Mouse (Mus musculus): ENCODE measurements around the gene Commd2. TPM values are rescaled to one million over a fixed set of nuclear protein-coding genes. Genes with fewer than 3 reads are reported as not detected.

Commd2 gene
- polyA plus RNA-seq, 1 experiment from 2014 or later: 22.0 TPM

GRCm38 (mm10) chr3:57665880-57666279, 14.4 kb upstream of the Commd2 start:
- H3K27me3 ChIP-seq (ENCODE audit: control insufficient read depth, insufficient read depth, low read depth, low read length): no peaks in the 10 kb centered on the region
- ATAC-seq (ENCODE audit: low read depth): no peak
- H3K9ac ChIP-seq (ENCODE audit: low read depth, low read length): no peak overlapping the region
- H3K27ac ChIP-seq (ENCODE audit: low read length): no peak overlapping the region
- H3K4me1 ChIP-seq (ENCODE audit: control insufficient read depth, low read depth, low read length): no peaks in the 10 kb centered on the region
- no peak overlapping the region for H3K4me3 ChIP-seq (ENCODE audit: low read depth, low read length)
- H3K9me3 ChIP-seq (replicated peaks; ENCODE audit: control insufficient read depth, low read length): no peaks in the 10 kb centered on the region
- no peaks in the 10 kb centered on the region for H3K36me3 ChIP-seq (ENCODE audit: control insufficient read depth, insufficient read depth)
- no peak overlapping the region for H3K4me2 ChIP-seq (ENCODE audit: low read depth, low read length)
- WGBS (ENCODE audit: insufficient replicate concordance): 79% methylated on average over 5 of the region's 5 CpGs

GRCm38 (mm10) chr3:57664682-57665081, 13.2 kb upstream of the Commd2 start:
- ATAC-seq (ENCODE audit: low read depth): no peak
- Histone ChIP-seq H3K4me2 (ENCODE audit: low read depth, low read length) (no peak overlapping the region), H3K4me1 (ENCODE audit: control insufficient read depth, low read depth, low read length) (no peaks in the 10 kb centered on the region), H3K4me3 (ENCODE audit: low read depth, low read length) (no peak overlapping the region), H3K27ac (ENCODE audit: low read length) (no peak overlapping the region), H3K9ac (ENCODE audit: low read depth, low read length) (no peak overlapping the region), H3K27me3 (ENCODE audit: control insufficient read depth, insufficient read depth, low read depth, low read length) (no peaks in the 10 kb centered on the region), H3K36me3 (ENCODE audit: control insufficient read depth, insufficient read depth) (no peaks in the 10 kb centered on the region), H3K9me3 (replicated peaks; ENCODE audit: control insufficient read depth, low read length) (no peaks in the 10 kb centered on the region)
- 62% methylated on average over 10 of the region's 10 CpGs for WGBS (ENCODE audit: insufficient replicate concordance)

- Histone ChIP-seq H3K9me3 (replicated peaks; ENCODE audit: control insufficient read depth, low read length) (no peaks in the 10 kb centered on the region), H3K36me3 (ENCODE audit: control insufficient read depth, insufficient read depth) (no peaks in the 10 kb centered on the region), H3K9ac (ENCODE audit: low read depth, low read length) (no peak overlapping the region), H3K27ac (ENCODE audit: low read length) (no peak overlapping the region), H3K4me1 (ENCODE audit: control insufficient read depth, low read depth, low read length) (no peaks in the 10 kb centered on the region), H3K4me3 (ENCODE audit: low read depth, low read length) (no peak overlapping the region), H3K4me2 (ENCODE audit: low read depth, low read length) (no peak overlapping the region), H3K27me3 (ENCODE audit: control insufficient read depth, insufficient read depth, low read depth, low read length) (no peaks in the 10 kb centered on the region)
- no peak for ATAC-seq (ENCODE audit: low read depth)
- WGBS (ENCODE audit: insufficient replicate concordance): 13% methylated on average over 6 of the region's 6 CpGs
Observed at GRCm38 (mm10) chr3:57663731-57664130, 12.2 kb upstream of the Commd2 start.

DNA sequence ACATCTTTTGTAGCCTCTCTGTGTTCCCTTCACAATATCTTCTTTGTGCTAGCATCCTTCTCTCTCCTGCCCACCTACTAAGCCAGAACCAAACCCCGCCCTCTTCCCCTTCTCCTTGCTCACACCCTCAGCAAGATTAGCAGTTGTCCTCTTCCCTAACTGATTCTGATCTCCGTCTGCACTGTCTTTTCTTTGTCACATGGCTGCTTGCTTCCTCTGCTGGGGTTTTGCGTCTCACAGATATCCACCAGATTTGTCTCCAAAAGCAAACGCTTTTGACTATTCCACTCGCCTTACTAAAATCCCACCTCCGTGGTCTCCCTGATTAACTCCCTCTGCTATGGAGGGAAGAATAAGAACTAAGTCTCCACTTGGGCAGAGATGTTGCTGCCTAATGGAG, 7.1 kb upstream of the Commd2 start:
- no peaks in the 10 kb centered on the region for H3K9me3 ChIP-seq (replicated peaks; ENCODE audit: control insufficient read depth, low read length)
- H3K4me1 ChIP-seq (ENCODE audit: control insufficient read depth, low read depth, low read length): no peaks in the 10 kb centered on the region
- WGBS (ENCODE audit: insufficient replicate concordance): 35% methylated on average over 6 of the region's 6 CpGs
- no peak overlapping the region for H3K9ac ChIP-seq (ENCODE audit: low read depth, low read length)
- no peak for ATAC-seq (ENCODE audit: low read depth)
- no peak overlapping the region for H3K27ac ChIP-seq (ENCODE audit: low read length)
- H3K27me3 ChIP-seq (ENCODE audit: control insufficient read depth, insufficient read depth, low read depth, low read length): no peaks in the 10 kb centered on the region
- H3K36me3 ChIP-seq (ENCODE audit: control insufficient read depth, insufficient read depth): no peaks in the 10 kb centered on the region
- H3K4me2 ChIP-seq (ENCODE audit: low read depth, low read length): no peak overlapping the region
- H3K4me3 ChIP-seq (ENCODE audit: low read depth, low read length): no peak overlapping the region

GRCm38 (mm10) chr3:57653646-57654045, 2.1 kb upstream of the Commd2 start:
- Histone ChIP-seq H3K27ac (ENCODE audit: low read length) (no peak overlapping the region), H3K36me3 (ENCODE audit: control insufficient read depth, insufficient read depth) (no peaks in the 10 kb centered on the region), H3K4me2 (ENCODE audit: low read depth, low read length) (no peak overlapping the region), H3K9ac (ENCODE audit: low read depth, low read length) (no peak overlapping the region), H3K9me3 (replicated peaks; ENCODE audit: control insufficient read depth, low read length) (no peaks in the 10 kb centered on the region), H3K4me3 (ENCODE audit: low read depth, low read length) (no peak overlapping the region), H3K4me1 (ENCODE audit: control insufficient read depth, low read depth, low read length) (no peaks in the 10 kb centered on the region; the same call in 1 of the 2 replicates), H3K27me3 (ENCODE audit: control insufficient read depth, insufficient read depth, low read depth, low read length) (no peaks in the 10 kb centered on the region)
- ATAC-seq (ENCODE audit: low read depth): no peak
- 52% methylated on average over 3 of the region's 3 CpGs for WGBS (ENCODE audit: insufficient replicate concordance)

DNA sequence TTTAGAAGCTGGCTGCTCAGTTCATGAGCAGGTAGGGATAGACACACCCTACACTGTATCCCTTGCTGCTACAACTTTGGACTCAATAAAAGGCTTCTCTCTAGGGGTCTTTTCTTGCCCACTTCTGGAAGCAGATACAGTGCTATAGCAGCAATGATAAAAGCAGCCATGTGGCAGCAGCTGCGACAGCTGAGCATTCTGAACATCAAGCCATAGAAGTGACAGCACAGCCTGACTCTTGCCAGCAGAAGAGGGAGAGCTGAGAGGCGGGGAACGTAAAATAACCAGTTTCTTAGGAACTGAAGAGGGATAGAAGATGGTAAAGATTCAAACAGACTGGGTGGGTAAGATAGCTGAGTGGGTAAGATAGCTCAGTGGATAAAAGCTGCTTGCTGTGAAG, 970 bp upstream of the Commd2 start:
- 72% methylated on average over 3 of the region's 3 CpGs for WGBS (ENCODE audit: insufficient replicate concordance)
- no peaks in the 10 kb centered on the region; the same call in 1 of the 2 replicates for H3K4me1 ChIP-seq (ENCODE audit: control insufficient read depth, low read depth, low read length)
- H3K27me3 ChIP-seq (ENCODE audit: control insufficient read depth, insufficient read depth, low read depth, low read length): no peaks in the 10 kb centered on the region
- H3K9me3 ChIP-seq (replicated peaks; ENCODE audit: control insufficient read depth, low read length): no peaks in the 10 kb centered on the region
- H3K27ac ChIP-seq (ENCODE audit: low read length): no peak overlapping the region
- ATAC-seq (ENCODE audit: low read depth): no peak
- H3K36me3 ChIP-seq (ENCODE audit: control insufficient read depth, insufficient read depth): no peaks in the 10 kb centered on the region
- H3K4me2 ChIP-seq (ENCODE audit: low read depth, low read length): no peak overlapping the region
- H3K9ac ChIP-seq (ENCODE audit: low read depth, low read length): no peak overlapping the region
- no peak overlapping the region for H3K4me3 ChIP-seq (ENCODE audit: low read depth, low read length)

- 63% methylated on average over 3 of the region's 3 CpGs for WGBS (ENCODE audit: insufficient replicate concordance)
- no peak for ATAC-seq (ENCODE audit: low read depth)
Observed at GRCm38 (mm10) chr3:57651865-57652259, 347 bp upstream of the Commd2 start.

GRCm38 (mm10) chr3:57643191-57643590, 8.3 kb downstream of the Commd2 start:
- ATAC-seq (ENCODE audit: low read depth): no peak
- H3K27me3 ChIP-seq (ENCODE audit: control insufficient read depth, insufficient read depth, low read depth, low read length): no peaks in the 10 kb centered on the region
- no peaks in the 10 kb centered on the region for H3K4me1 ChIP-seq (ENCODE audit: control insufficient read depth, low read depth, low read length)
- H3K4me3 ChIP-seq (ENCODE audit: low read depth, low read length): no peak overlapping the region
- H3K9ac ChIP-seq (ENCODE audit: low read depth, low read length): no peak overlapping the region
- no peak overlapping the region for H3K4me2 ChIP-seq (ENCODE audit: low read depth, low read length)
- H3K9me3 ChIP-seq (replicated peaks; ENCODE audit: control insufficient read depth, low read length): no peaks in the 10 kb centered on the region
- H3K36me3 ChIP-seq (ENCODE audit: control insufficient read depth, insufficient read depth): peaks cover 4% of the 10 kb centered on the region; the same call in 1 of the 2 replicates
- WGBS (ENCODE audit: insufficient replicate concordance): 78% methylated on average over 6 of the region's 6 CpGs
- no peak overlapping the region for H3K27ac ChIP-seq (ENCODE audit: low read length)

More at GRCm38 (mm10) chr3:57651865-57652259, 347 bp upstream of the Commd2 start:
- peak overlapping the region; percentile 77 for H3K4me2 ChIP-seq (ENCODE audit: low read depth, low read length)
- no peaks in the 10 kb centered on the region for H3K9me3 ChIP-seq (replicated peaks; ENCODE audit: control insufficient read depth, low read length)
- H3K4me3 ChIP-seq (ENCODE audit: low read depth, low read length): peak overlapping the region; percentile 86
- no peak overlapping the region for H3K27ac ChIP-seq (ENCODE audit: low read length)
- H3K27me3 ChIP-seq (ENCODE audit: control insufficient read depth, insufficient read depth, low read depth, low read length): no peaks in the 10 kb centered on the region
- H3K4me1 ChIP-seq (ENCODE audit: control insufficient read depth, low read depth, low read length): no peaks in the 10 kb centered on the region; the same call in 1 of the 2 replicates
- peak overlapping the region; percentile 77 for H3K9ac ChIP-seq (ENCODE audit: low read depth, low read length)
- no peaks in the 10 kb centered on the region for H3K36me3 ChIP-seq (ENCODE audit: control insufficient read depth, insufficient read depth)

GRCm38 (mm10) chr3:57637596-57637995, 13.9 kb downstream of the Commd2 start:
- 52% methylated on average over 6 of the region's 6 CpGs for WGBS (ENCODE audit: insufficient replicate concordance)
- no peak overlapping the region for H3K27ac ChIP-seq (ENCODE audit: low read length)
- no peaks in the 10 kb centered on the region for H3K27me3 ChIP-seq (ENCODE audit: control insufficient read depth, insufficient read depth, low read depth, low read length)
- H3K36me3 ChIP-seq (ENCODE audit: control insufficient read depth, insufficient read depth): no peaks in the 10 kb centered on the region
- H3K9me3 ChIP-seq (replicated peaks; ENCODE audit: control insufficient read depth, low read length): no peaks in the 10 kb centered on the region
- no peak overlapping the region for H3K9ac ChIP-seq (ENCODE audit: low read depth, low read length)
- no peak overlapping the region for H3K4me2 ChIP-seq (ENCODE audit: low read depth, low read length)
- ATAC-seq (ENCODE audit: low read depth): no peak
- no peak overlapping the region for H3K4me3 ChIP-seq (ENCODE audit: low read depth, low read length)
- H3K4me1 ChIP-seq (ENCODE audit: control insufficient read depth, low read depth, low read length): no peaks in the 10 kb centered on the region

Data from liver, embryonic 16.5 days (tissue).